Mouse (Mus musculus) lung, embryonic 14.5 days (tissue): Measurements from ENCODE around the gene Grik3. TPM values are rescaled to one million over a fixed set of nuclear protein-coding genes. Genes with fewer than 3 reads are reported as not detected.

Experiments used
- ATAC-seq: fragments of 200-750 bp; cut with Nextera tagmentation; 2 replicates; pipeline ENCODE4 v1.8.0; 2017; ENCODE audit warnings: mild to moderate bottlenecking, moderate TSS enrichment, moderate library complexity; ENCODE audit not compliant: insufficient read depth
- DNase-seq: peaks from one replicate; pipeline ENCODE4 v3.0.0-alpha.2; 2015
- H3K27ac ChIP-seq: fragments of 300-500 bp; sonication (generic); 2 replicates; pipeline ENCODE4 v1.5.1; 2014; ENCODE audit warnings: low read depth, mild to moderate bottlenecking, moderate library complexity
- H3K27me3 ChIP-seq: fragments of 300-500 bp; sonication (generic); 2 replicates; pipeline ENCODE4 v1.6.1; 2014; ENCODE audit warnings: low read length, control low read depth; ENCODE audit not compliant: insufficient read depth
- H3K36me3 ChIP-seq: fragments of 300-500 bp; sonication (generic); 2 replicates; pipeline ENCODE4 v1.6.1; 2014; ENCODE audit warnings: control low read depth; ENCODE audit not compliant: insufficient read depth
- H3K4me1 ChIP-seq: fragments of 300-500 bp; sonication (generic); 2 replicates; pipeline ENCODE4 v1.6.1; 2014; ENCODE audit warnings: antibody characterized with exemption, control low read depth; ENCODE audit not compliant: insufficient read depth
- H3K4me2 ChIP-seq: fragments of 300-500 bp; sonication (generic); 2 replicates; pipeline ENCODE4 v1.6.1; 2014; ENCODE audit warnings: mild to moderate bottlenecking
- H3K4me3 ChIP-seq: fragments of 300-500 bp; sonication (generic); 2 replicates; pipeline ENCODE4 v1.5.1; 2014; ENCODE audit warnings: low read depth, low read length
- H3K9ac ChIP-seq: fragments of 300-500 bp; sonication (generic); 2 replicates; pipeline ENCODE4 v1.6.1; 2014
- H3K9me3 ChIP-seq: fragments of 300-500 bp; sonication (generic); 2 replicates; pipeline ENCODE4 v1.6.1; 2016; ENCODE audit warnings: low read depth, low read length, control low read depth
- CTCF ChIP-seq: IDR thresholded peaks from 2 replicates; pipeline ENCODE4 v1.5.1; 2016; ENCODE audit warnings: antibody characterized with exemption, low read depth
- WGBS: fragments of 180-500 bp; shearing (Covaris S2); extraction: QIAGEN DNeasy Blood & Tissue Kit; methylation state at CpG from one replicate; pipeline ENCODE4 v1.1.7; 2014; 5-methylcytosine and 5-hydroxymethylcytosine counted together
- polyA plus RNA-seq: library from polyadenylated mRNA; unstranded; fragments of >200 nt; fragmentation: Nextera tagmentation; extraction: Ambion mirVana; gene quantifications from 2 replicates; pipeline ENCODE4 v1.2.1, GENCODE M21; 2014

The Grik3 gene
- polyA plus RNA-seq, 1 experiment from 2014 or later: not detected

- Histone ChIP-seq H3K4me1 (no peaks in the 10 kb centered on the region), H3K36me3 (no peaks in the 10 kb centered on the region), H3K9ac (no peak overlapping the region), H3K27ac (no peak overlapping the region), H3K27me3 (no peaks in the 10 kb centered on the region), H3K4me2 (no peak overlapping the region), H3K4me3 (no peak overlapping the region), H3K9me3 (no peaks in the 10 kb centered on the region)
- DNase-seq: no peak
- no peak for TF ChIP-seq CTCF
- ATAC-seq: no peak
- WGBS: 69% methylated on average over 10 of the region's 10 CpGs
Observed at GRCm38 (mm10) chr4:125563579-125563978, 73.1 kb downstream of the Grik3 start.

- Histone ChIP-seq H3K27ac (no peak overlapping the region), H3K9ac (no peak overlapping the region), H3K9me3 (no peaks in the 10 kb centered on the region), H3K4me1 (no peaks in the 10 kb centered on the region), H3K27me3 (no peaks in the 10 kb centered on the region), H3K4me3 (no peak overlapping the region), H3K4me2 (no peak overlapping the region), H3K36me3 (no peaks in the 10 kb centered on the region)
- 27% methylated on average over 17 of the region's 17 CpGs for WGBS
- DNase-seq: peak; percentile 23
- no peak for ATAC-seq
- TF ChIP-seq CTCF: no peak
Observed at GRCm38 (mm10) chr4:125564008-125564710, 73.7 kb downstream of the Grik3 start.

GRCm38 (mm10) chr4:125565711-125566439, 75.4 kb downstream of the Grik3 start:
- WGBS: 40% methylated on average over 7 of the region's 8 CpGs
- TF ChIP-seq CTCF: no peak
- no peaks in the 10 kb centered on the region for H3K36me3 ChIP-seq
- H3K4me3 ChIP-seq: no peak overlapping the region
- ATAC-seq: no peak
- H3K27ac ChIP-seq: no peak overlapping the region
- H3K4me2 ChIP-seq: no peak overlapping the region
- no peaks in the 10 kb centered on the region for H3K9me3 ChIP-seq
- H3K9ac ChIP-seq: no peak overlapping the region
- H3K27me3 ChIP-seq: no peaks in the 10 kb centered on the region
- DNase-seq: no peak
- H3K4me1 ChIP-seq: no peaks in the 10 kb centered on the region

GRCm38 (mm10) chr4:125568210-125568609, 77.7 kb downstream of the Grik3 start:
- Histone ChIP-seq H3K27me3 (0 out of 2 replicates have a peak, but pooled peaks cover 4% of the 10 kb centered on the region), H3K9ac (no peak overlapping the region), H3K9me3 (no peaks in the 10 kb centered on the region), H3K4me3 (no peak overlapping the region), H3K36me3 (no peaks in the 10 kb centered on the region), H3K27ac (no peak overlapping the region), H3K4me1 (no peaks in the 10 kb centered on the region), H3K4me2 (no peak overlapping the region)
- DNase-seq: no peak
- TF ChIP-seq CTCF: no peak
- ATAC-seq: no peak
- 82% methylated on average over 6 of the region's 6 CpGs for WGBS

- Histone ChIP-seq H3K27me3 (peaks cover 7% of the 10 kb centered on the region; the same call in 1 of the 2 replicates), H3K27ac (no peak overlapping the region), H3K9ac (no peak overlapping the region), H3K4me2 (no peak overlapping the region), H3K36me3 (no peaks in the 10 kb centered on the region), H3K9me3 (no peaks in the 10 kb centered on the region), H3K4me1 (no peaks in the 10 kb centered on the region), H3K4me3 (no peak overlapping the region)
- WGBS: 23% methylated on average over 12 of the region's 12 CpGs
- ATAC-seq: no peak
- no peak for DNase-seq
- TF ChIP-seq CTCF: no peak
Observed at GRCm38 (mm10) chr4:125571651-125572311, 81.3 kb downstream of the Grik3 start.

GRCm38 (mm10) chr4:125572312-125572663, 81.8 kb downstream of the Grik3 start:
- H3K9me3 ChIP-seq: no peaks in the 10 kb centered on the region
- no peak overlapping the region for H3K27ac ChIP-seq
- no peak overlapping the region for H3K4me3 ChIP-seq
- no peak for ATAC-seq
- no peak overlapping the region for H3K4me2 ChIP-seq
- no peak overlapping the region for H3K9ac ChIP-seq
- H3K36me3 ChIP-seq: no peaks in the 10 kb centered on the region
- WGBS: 3% methylated on average over 5 of the region's 5 CpGs
- TF ChIP-seq CTCF: no peak
- H3K4me1 ChIP-seq: no peaks in the 10 kb centered on the region
- H3K27me3 ChIP-seq: peaks cover 7% of the 10 kb centered on the region; the same call in 1 of the 2 replicates
- no peak for DNase-seq

- no peak for TF ChIP-seq CTCF
- no peak for DNase-seq
- no peak overlapping the region for H3K4me2 ChIP-seq
- H3K9me3 ChIP-seq: no peaks in the 10 kb centered on the region
- 10% methylated on average over 5 of the region's 5 CpGs for WGBS
- no peak overlapping the region for H3K4me3 ChIP-seq
- H3K9ac ChIP-seq: no peak overlapping the region
- no peak for ATAC-seq
- no peaks in the 10 kb centered on the region for H3K4me1 ChIP-seq
- no peak overlapping the region for H3K27ac ChIP-seq
- H3K27me3 ChIP-seq: peaks cover 7% of the 10 kb centered on the region; the same call in 1 of the 2 replicates
- H3K36me3 ChIP-seq: no peaks in the 10 kb centered on the region
Observed at GRCm38 (mm10) chr4:125573000-125573399, 82.5 kb downstream of the Grik3 start.
